Mouse (Mus musculus) midbrain, embryonic 10.5 days (tissue): ENCODE results near the gene Slc34a3. TPM values are rescaled to one million over a fixed set of nuclear protein-coding genes. Genes with fewer than 3 reads are reported as not detected.

Experiments
- DNase-seq: peaks from one replicate; pipeline ENCODE4 v3.0.0-alpha.2; 2017; ENCODE audit warnings: low spot score
- H3K27ac ChIP-seq: fragments of 300-500 bp; sonication (generic); replicated peaks from 2 replicates; pipeline ENCODE4 v1.5.1; 2016; ENCODE audit warnings: mild to moderate bottlenecking
- H3K27me3 ChIP-seq: fragments of 300-500 bp; sonication (generic); 2 replicates; pipeline ENCODE4 v1.6.1; 2016; ENCODE audit warnings: low read depth, mild to moderate bottlenecking; ENCODE audit not compliant: poor library complexity, severe bottlenecking
- H3K36me3 ChIP-seq: fragments of 300-500 bp; sonication (generic); 2 replicates; pipeline ENCODE4 v1.6.1; 2016; ENCODE audit warnings: mild to moderate bottlenecking, moderate library complexity
- H3K4me1 ChIP-seq: fragments of 300-500 bp; sonication (generic); 2 replicates; pipeline ENCODE4 v1.6.1; 2016
- H3K4me3 ChIP-seq: fragments of 300-500 bp; sonication (generic); 2 replicates; pipeline ENCODE4 v1.5.1; 2016; ENCODE audit warnings: mild to moderate bottlenecking, moderate library complexity
- H3K9me3 ChIP-seq: fragments of 300-500 bp; sonication (generic); replicated peaks from 2 replicates; pipeline ENCODE4 v1.6.1; 2016; ENCODE audit warnings: mild to moderate bottlenecking
- WGBS: fragments of 180-500 bp; shearing (Covaris S2); methylation state at CpG from one replicate; pipeline ENCODE4 v1.1.7; 2016; 5-methylcytosine and 5-hydroxymethylcytosine counted together
- polyA plus RNA-seq: library from polyadenylated mRNA; unstranded; fragments of >200 nt; fragmentation: Nextera tagmentation; extraction: Ambion mirVana; gene quantifications from 2 replicates; pipeline ENCODE4 v1.2.1, GENCODE M21; 2016

Slc34a3 gene
- polyA plus RNA-seq, result not detected in 2 replicates

GRCm38 (mm10) chr2:25234050-25234449 lies at the start of gene Slc34a3:
Gene Slc34a3, minus strand, starts transcription at chr2:25234364.
- H3K4me1 ChIP-seq, result 0 out of 2 replicates have a peak, but pooled peaks cover 2% of the 10 kb centered on the region
- H3K36me3 ChIP-seq, result no peaks in the 10 kb centered on the region
- no peak for DNase-seq
- peaks cover 16% of the 10 kb centered on the region; the same call in 1 of the 2 replicates for H3K27me3 ChIP-seq
- no peak within 1 kb of the TSS for H3K4me3 ChIP-seq
- no peaks in the 10 kb centered on the region for H3K9me3 ChIP-seq
- 87% methylated on average over 3 of the region's 3 CpGs for WGBS
- H3K27ac ChIP-seq, result no peak within 1 kb of the TSS

- H3K36me3 ChIP-seq, result peaks cover 100% of the 10 kb centered on the region
- H3K27me3 ChIP-seq, result no peaks in the 10 kb centered on the region
- H3K27ac ChIP-seq, result no peak overlapping the region
- DNase-seq, result peak; percentile 76
- 61% methylated on average over 13 of the region's 13 CpGs for WGBS
- H3K4me3 ChIP-seq, result no peak overlapping the region
- no peaks in the 10 kb centered on the region for H3K9me3 ChIP-seq
- no peaks in the 10 kb centered on the region for H3K4me1 ChIP-seq
Measured at GRCm38 (mm10) chr2:25278928-25279882, 45.0 kb upstream of the Slc34a3 start.

GRCm38 (mm10) chr2:25273010-25273409 lies 38.8 kb upstream of the Slc34a3 start:
- H3K36me3 ChIP-seq, result peaks cover 81% of the 10 kb centered on the region
- H3K4me1 ChIP-seq, result peaks cover 30% of the 10 kb centered on the region
- DNase-seq, result no peak
- peak overlapping the region; percentile 94 for H3K4me3 ChIP-seq
- H3K9me3 ChIP-seq, result no peaks in the 10 kb centered on the region
- no peaks in the 10 kb centered on the region for H3K27me3 ChIP-seq
- peak overlapping the region; percentile 90 for H3K27ac ChIP-seq
- WGBS, result 43% methylated on average over 16 of the region's 16 CpGs

- Histone ChIP-seq H3K36me3 (peaks cover 80% of the 10 kb centered on the region), H3K9me3 (no peaks in the 10 kb centered on the region), H3K4me1 (peaks cover 30% of the 10 kb centered on the region), H3K4me3 (peak overlapping the region; percentile 94), H3K27ac (peak overlapping the region; percentile 90), H3K27me3 (no peaks in the 10 kb centered on the region)
- no peak for DNase-seq
- WGBS, result under 1% methylated on average over 29 of the region's 29 CpGs
Measured at GRCm38 (mm10) chr2:25272515-25272914, 38.4 kb upstream of the Slc34a3 start.

- Histone ChIP-seq H3K4me1 (peaks cover 34% of the 10 kb centered on the region), H3K4me3 (peak within 1 kb of the TSS; percentile 94), H3K9me3 (no peaks in the 10 kb centered on the region), H3K36me3 (peaks cover 75% of the 10 kb centered on the region), H3K27me3 (no peaks in the 10 kb centered on the region), H3K27ac (peak within 1 kb of the TSS; percentile 90)
- peak; percentile 99 for DNase-seq
- WGBS, result under 1% methylated on average over 54 of the region's 55 CpGs
Measured at GRCm38 (mm10) chr2:25271827-25272511, 37.8 kb upstream of the Slc34a3 start, which contains the start of the genes Ssna1 and Anapc2. Gene Ssna1, minus strand, starts transcription at chr2:25272438. Gene Anapc2, plus strand, starts transcription at chr2:25272478.

GRCm38 (mm10) chr2:25267746-25268309 lies 33.7 kb upstream of the Slc34a3 start:
- Histone ChIP-seq H3K36me3 (peaks cover 36% of the 10 kb centered on the region), H3K27ac (no peak overlapping the region), H3K4me3 (no peak overlapping the region), H3K4me1 (peaks cover 58% of the 10 kb centered on the region), H3K27me3 (peaks cover 24% of the 10 kb centered on the region), H3K9me3 (no peaks in the 10 kb centered on the region)
- WGBS, result 75% methylated on average over 4 of the region's 4 CpGs
- DNase-seq, result no peak

- H3K27me3 ChIP-seq, result peaks cover 25% of the 10 kb centered on the region
- no peak overlapping the region for H3K4me3 ChIP-seq
- peaks cover 36% of the 10 kb centered on the region for H3K36me3 ChIP-seq
- no peak overlapping the region for H3K27ac ChIP-seq
- no peak for DNase-seq
- no peaks in the 10 kb centered on the region for H3K9me3 ChIP-seq
- peaks cover 59% of the 10 kb centered on the region for H3K4me1 ChIP-seq
Measured at GRCm38 (mm10) chr2:25267241-25267640, 33.1 kb upstream of the Slc34a3 start.

- Histone ChIP-seq H3K36me3 (peaks cover 36% of the 10 kb centered on the region), H3K4me1 (peaks cover 63% of the 10 kb centered on the region), H3K27me3 (peaks cover 25% of the 10 kb centered on the region), H3K27ac (no peak overlapping the region), H3K4me3 (peak overlapping the region; percentile 14; the same call in 1 of the 2 replicates), H3K9me3 (no peaks in the 10 kb centered on the region)
- DNase-seq, result no peak
- WGBS, result 71% methylated on average over 2 of the region's 2 CpGs
Measured at GRCm38 (mm10) chr2:25266720-25267119, 32.6 kb upstream of the Slc34a3 start.

- DNase-seq, result no peak
- Histone ChIP-seq H3K36me3 (peaks cover 35% of the 10 kb centered on the region), H3K27ac (no peak overlapping the region), H3K27me3 (peaks cover 25% of the 10 kb centered on the region), H3K9me3 (no peaks in the 10 kb centered on the region), H3K4me3 (peak overlapping the region; percentile 14; the same call in 1 of the 2 replicates), H3K4me1 (peaks cover 58% of the 10 kb centered on the region)
- WGBS, result 76% methylated on average over 6 of the region's 6 CpGs
Measured at GRCm38 (mm10) chr2:25265897-25266656, 31.9 kb upstream of the Slc34a3 start.

- peaks cover 22% of the 10 kb centered on the region for H3K36me3 ChIP-seq
- peaks cover 25% of the 10 kb centered on the region for H3K27me3 ChIP-seq
- no peak for DNase-seq
- H3K9me3 ChIP-seq, result no peaks in the 10 kb centered on the region
- WGBS, result 80% methylated on average over 3 of the region's 3 CpGs
- peak overlapping the region; percentile 16; the same call in 1 of the 2 replicates for H3K4me3 ChIP-seq
- peaks cover 52% of the 10 kb centered on the region for H3K4me1 ChIP-seq
- H3K27ac ChIP-seq, result no peak overlapping the region
Measured at GRCm38 (mm10) chr2:25264851-25265250, 30.7 kb upstream of the Slc34a3 start.

GRCm38 (mm10) chr2:25264286-25264660 lies 30.1 kb upstream of the Slc34a3 start:
- Histone ChIP-seq H3K9me3 (no peaks in the 10 kb centered on the region), H3K36me3 (peaks cover 17% of the 10 kb centered on the region), H3K4me1 (peaks cover 52% of the 10 kb centered on the region), H3K27ac (no peak overlapping the region), H3K4me3 (peak overlapping the region; percentile 79), H3K27me3 (peaks cover 25% of the 10 kb centered on the region)
- WGBS, result 81% methylated on average over 5 of the region's 5 CpGs
- no peak for DNase-seq
